Mouse (Mus musculus): ENCODE results near the gene Ttl. TPM values are rescaled to one million over a fixed set of nuclear protein-coding genes. Genes with fewer than 3 reads are reported as not detected.

Ttl gene
- polyA plus RNA-seq, 1 experiment from 2014 or later, result 21.3 TPM

DNA sequence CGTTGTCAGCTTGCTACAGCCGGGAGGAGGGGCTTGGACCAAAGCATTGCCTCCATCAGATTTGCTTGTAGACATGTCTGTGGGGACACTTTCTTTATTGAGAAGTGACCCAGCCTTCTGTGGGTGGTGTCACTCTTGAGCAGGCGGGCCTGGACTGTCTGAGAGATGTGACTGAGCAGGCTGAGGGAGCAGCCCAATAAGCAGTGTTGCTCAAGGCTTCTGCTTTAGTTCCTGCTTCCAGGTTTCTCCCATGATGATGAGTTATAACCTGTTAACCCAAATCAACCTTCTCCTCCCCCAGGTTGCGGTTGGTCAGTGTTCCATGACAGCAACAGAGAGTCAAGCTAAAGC lies 18.9 kb upstream of the Ttl start:
- DNase-seq (ENCODE audit: low spot score) (no peak), ATAC-seq (ENCODE audit: insufficient read depth, low FRiP score, low TSS enrichment) (no peak)
- no peak overlapping the region for H3K4me2 ChIP-seq (ENCODE audit: low read depth)
- H3K9me3 ChIP-seq (ENCODE audit: control insufficient read depth, low read length), result no peaks in the 10 kb centered on the region
- H3K9ac ChIP-seq (ENCODE audit: low read length), result no peak overlapping the region
- no peaks in the 10 kb centered on the region for H3K36me3 ChIP-seq (ENCODE audit: control insufficient read depth, insufficient read depth, low read length)
- H3K4me1 ChIP-seq (ENCODE audit: control insufficient read depth, insufficient read depth, low read length), result no peaks in the 10 kb centered on the region
- no peaks in the 10 kb centered on the region for H3K27me3 ChIP-seq (ENCODE audit: control insufficient read depth, insufficient read depth, low read length)
- no peak overlapping the region for H3K27ac ChIP-seq (ENCODE audit: low read depth, low read length)
- 78% methylated on average over 4 of the region's 4 CpGs for WGBS
- no peak overlapping the region for H3K4me3 ChIP-seq (ENCODE audit: low read depth, low read length)

GRCm38 (mm10) chr2:129047811-129048210 lies 17.9 kb upstream of the Ttl start, which contains the start of gene Vinac1:
Vinac1 (minus strand) TSS chr2:129048172.
- no peak within 1 kb of the TSS for H3K4me2 ChIP-seq (ENCODE audit: low read depth)
- H3K36me3 ChIP-seq (ENCODE audit: control insufficient read depth, insufficient read depth, low read length), result no peaks in the 10 kb centered on the region
- no peak within 1 kb of the TSS for H3K27ac ChIP-seq (ENCODE audit: low read depth, low read length)
- H3K4me3 ChIP-seq (ENCODE audit: low read depth, low read length), result no peak within 1 kb of the TSS
- no peaks in the 10 kb centered on the region for H3K9me3 ChIP-seq (ENCODE audit: control insufficient read depth, low read length)
- no peaks in the 10 kb centered on the region for H3K27me3 ChIP-seq (ENCODE audit: control insufficient read depth, insufficient read depth, low read length)
- no peaks in the 10 kb centered on the region for H3K4me1 ChIP-seq (ENCODE audit: control insufficient read depth, insufficient read depth, low read length)
- WGBS, result 83% methylated on average over 8 of the region's 8 CpGs
- DNase-seq (ENCODE audit: low spot score) (no peak), ATAC-seq (ENCODE audit: insufficient read depth, low FRiP score, low TSS enrichment) (no peak)
- H3K9ac ChIP-seq (ENCODE audit: low read length), result no peak within 1 kb of the TSS

- Histone ChIP-seq H3K4me2 (ENCODE audit: low read depth) (no peak overlapping the region), H3K36me3 (ENCODE audit: control insufficient read depth, insufficient read depth, low read length) (no peaks in the 10 kb centered on the region), H3K4me3 (ENCODE audit: low read depth, low read length) (no peak overlapping the region), H3K4me1 (ENCODE audit: control insufficient read depth, insufficient read depth, low read length) (no peaks in the 10 kb centered on the region), H3K9me3 (ENCODE audit: control insufficient read depth, low read length) (no peaks in the 10 kb centered on the region), H3K9ac (ENCODE audit: low read length) (no peak overlapping the region), H3K27me3 (ENCODE audit: control insufficient read depth, insufficient read depth, low read length) (no peaks in the 10 kb centered on the region), H3K27ac (ENCODE audit: low read depth, low read length) (no peak overlapping the region)
- 76% methylated on average over 4 of the region's 4 CpGs for WGBS
- ATAC-seq (ENCODE audit: insufficient read depth, low FRiP score, low TSS enrichment) (no peak), DNase-seq (ENCODE audit: low spot score) (no peak)
These were observed 13.2 kb upstream of the Ttl start for GRCm38 (mm10) chr2:129052451-129052983.

- no peak overlapping the region for H3K4me2 ChIP-seq (ENCODE audit: low read depth)
- no peak for DNase-seq (ENCODE audit: low spot score)
These were observed 10.0 kb upstream of the Ttl start for GRCm38 (mm10) chr2:129055741-129056140.

DNA sequence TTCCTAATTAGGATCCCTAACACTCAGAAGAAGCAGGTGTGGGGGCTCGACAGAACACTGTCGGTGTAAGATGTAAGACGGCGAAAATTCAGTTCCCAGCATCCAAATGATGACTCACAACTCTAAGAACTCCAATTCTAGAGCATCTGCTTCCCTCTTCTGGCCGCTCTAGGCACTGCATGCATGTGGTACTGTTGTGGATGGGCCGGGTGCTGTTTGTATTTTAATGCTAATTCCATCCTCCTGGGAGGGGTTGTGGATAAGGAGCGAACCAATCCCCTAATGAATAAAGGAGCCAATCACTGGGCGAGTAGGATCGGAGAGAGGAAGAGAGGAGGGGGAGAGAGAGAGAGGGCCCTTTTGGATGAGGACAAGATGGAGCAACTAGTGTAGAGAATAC lies 9.1 kb upstream of the Ttl start:
- Histone ChIP-seq H3K27me3 (ENCODE audit: control insufficient read depth, insufficient read depth, low read length) (no peaks in the 10 kb centered on the region), H3K27ac (ENCODE audit: low read depth, low read length) (no peak overlapping the region), H3K4me2 (ENCODE audit: low read depth) (no peak overlapping the region), H3K4me3 (ENCODE audit: low read depth, low read length) (no peak overlapping the region), H3K9me3 (ENCODE audit: control insufficient read depth, low read length) (0 out of 2 replicates have a peak, but pooled peaks cover 3% of the 10 kb centered on the region), H3K36me3 (ENCODE audit: control insufficient read depth, insufficient read depth, low read length) (no peaks in the 10 kb centered on the region), H3K9ac (ENCODE audit: low read length) (no peak overlapping the region), H3K4me1 (ENCODE audit: control insufficient read depth, insufficient read depth, low read length) (no peaks in the 10 kb centered on the region)
- ATAC-seq (ENCODE audit: insufficient read depth, low FRiP score, low TSS enrichment), result no peak
- WGBS, result 45% methylated on average over 9 of the region's 9 CpGs
- DNase-seq (ENCODE audit: low spot score), result peak; percentile 31

More at GRCm38 (mm10) chr2:129055741-129056140, 10.0 kb upstream of the Ttl start:
- no peaks in the 10 kb centered on the region for H3K27me3 ChIP-seq (ENCODE audit: control insufficient read depth, insufficient read depth, low read length)
- H3K36me3 ChIP-seq (ENCODE audit: control insufficient read depth, insufficient read depth, low read length), result no peaks in the 10 kb centered on the region
- WGBS, result 90% methylated on average over 6 of the region's 6 CpGs
- H3K9ac ChIP-seq (ENCODE audit: low read length), result no peak overlapping the region
- 0 out of 2 replicates have a peak, but pooled peaks cover 3% of the 10 kb centered on the region for H3K9me3 ChIP-seq (ENCODE audit: control insufficient read depth, low read length)
- no peak overlapping the region for H3K4me3 ChIP-seq (ENCODE audit: low read depth, low read length)
- H3K4me1 ChIP-seq (ENCODE audit: control insufficient read depth, insufficient read depth, low read length), result no peaks in the 10 kb centered on the region
- ATAC-seq (ENCODE audit: insufficient read depth, low FRiP score, low TSS enrichment), result no peak
- no peak overlapping the region for H3K27ac ChIP-seq (ENCODE audit: low read depth, low read length)

GRCm38 (mm10) chr2:129057256-129057655 lies 8.5 kb upstream of the Ttl start:
- Histone ChIP-seq H3K9ac (ENCODE audit: low read length) (no peak overlapping the region), H3K9me3 (ENCODE audit: control insufficient read depth, low read length) (0 out of 2 replicates have a peak, but pooled peaks cover 3% of the 10 kb centered on the region), H3K4me2 (ENCODE audit: low read depth) (no peak overlapping the region), H3K27me3 (ENCODE audit: control insufficient read depth, insufficient read depth, low read length) (no peaks in the 10 kb centered on the region), H3K4me3 (ENCODE audit: low read depth, low read length) (no peak overlapping the region), H3K4me1 (ENCODE audit: control insufficient read depth, insufficient read depth, low read length) (no peaks in the 10 kb centered on the region), H3K36me3 (ENCODE audit: control insufficient read depth, insufficient read depth, low read length) (no peaks in the 10 kb centered on the region), H3K27ac (ENCODE audit: low read depth, low read length) (no peak overlapping the region)
- WGBS, result 97% methylated on average over 8 of the region's 8 CpGs
- ATAC-seq (ENCODE audit: insufficient read depth, low FRiP score, low TSS enrichment) (no peak), DNase-seq (ENCODE audit: low spot score) (no peak)

- H3K4me2 ChIP-seq (ENCODE audit: low read depth), result no peak overlapping the region
- H3K4me1 ChIP-seq (ENCODE audit: control insufficient read depth, insufficient read depth, low read length), result no peaks in the 10 kb centered on the region
- no peak overlapping the region for H3K9ac ChIP-seq (ENCODE audit: low read length)
- ATAC-seq (ENCODE audit: insufficient read depth, low FRiP score, low TSS enrichment) (no peak), DNase-seq (ENCODE audit: low spot score) (no peak)
- no peaks in the 10 kb centered on the region for H3K27me3 ChIP-seq (ENCODE audit: control insufficient read depth, insufficient read depth, low read length)
- no peaks in the 10 kb centered on the region for H3K36me3 ChIP-seq (ENCODE audit: control insufficient read depth, insufficient read depth, low read length)
- H3K9me3 ChIP-seq (ENCODE audit: control insufficient read depth, low read length), result 0 out of 2 replicates have a peak, but pooled peaks cover 3% of the 10 kb centered on the region
- no peak overlapping the region for H3K27ac ChIP-seq (ENCODE audit: low read depth, low read length)
- no peak overlapping the region for H3K4me3 ChIP-seq (ENCODE audit: low read depth, low read length)
- WGBS, result 76% methylated on average over 6 of the region's 6 CpGs
These were observed 7.8 kb upstream of the Ttl start for GRCm38 (mm10) chr2:129057920-129058361.

GRCm38 (mm10) chr2:129061456-129062059 lies 4.2 kb upstream of the Ttl start:
- Histone ChIP-seq H3K4me3 (ENCODE audit: low read depth, low read length) (no peak overlapping the region), H3K4me1 (ENCODE audit: control insufficient read depth, insufficient read depth, low read length) (peaks cover 1% of the 10 kb centered on the region; the same call in 1 of the 2 replicates), H3K27ac (ENCODE audit: low read depth, low read length) (no peak overlapping the region), H3K36me3 (ENCODE audit: control insufficient read depth, insufficient read depth, low read length) (no peaks in the 10 kb centered on the region), H3K27me3 (ENCODE audit: control insufficient read depth, insufficient read depth, low read length) (no peaks in the 10 kb centered on the region), H3K9ac (ENCODE audit: low read length) (no peak overlapping the region), H3K4me2 (ENCODE audit: low read depth) (no peak overlapping the region), H3K9me3 (ENCODE audit: control insufficient read depth, low read length) (0 out of 2 replicates have a peak, but pooled peaks cover 3% of the 10 kb centered on the region)
- DNase-seq (ENCODE audit: low spot score) (no peak), ATAC-seq (ENCODE audit: insufficient read depth, low FRiP score, low TSS enrichment) (no peak)
- WGBS, result 81% methylated on average over 10 of the region's 10 CpGs

DNA sequence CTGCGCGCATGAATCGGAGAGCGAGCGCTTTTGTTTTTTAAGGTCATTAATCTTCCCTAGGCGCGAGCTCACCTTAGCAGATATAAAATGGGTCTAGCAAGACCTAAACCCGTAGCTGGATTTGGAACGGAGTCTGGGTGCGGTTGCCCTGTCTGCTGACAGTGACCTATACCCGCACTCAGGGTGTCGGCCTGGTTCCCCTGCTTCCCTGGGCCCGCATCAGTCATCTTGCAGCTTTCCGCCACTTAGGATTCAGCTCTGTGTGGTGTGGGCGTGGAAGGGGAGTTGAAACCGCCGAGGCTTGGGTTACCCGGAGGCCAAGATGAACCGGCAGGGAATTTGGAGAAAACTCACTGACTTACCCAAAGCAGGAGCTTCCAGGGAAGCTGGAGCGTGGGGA lies 584 bp downstream of the Ttl start:
- no peaks in the 10 kb centered on the region for H3K36me3 ChIP-seq (ENCODE audit: control insufficient read depth, insufficient read depth, low read length)
- ATAC-seq (ENCODE audit: insufficient read depth, low FRiP score, low TSS enrichment) (peak; percentile 69), DNase-seq (ENCODE audit: low spot score) (peak; percentile 73)
- peaks cover 8% of the 10 kb centered on the region; the same call in 1 of the 2 replicates for H3K4me1 ChIP-seq (ENCODE audit: control insufficient read depth, insufficient read depth, low read length)
- peak overlapping the region; percentile 74 for H3K4me2 ChIP-seq (ENCODE audit: low read depth)
- under 1% methylated on average over 20 of the region's 20 CpGs for WGBS
- peak overlapping the region; percentile 68 for H3K27ac ChIP-seq (ENCODE audit: low read depth, low read length)
- H3K4me3 ChIP-seq (ENCODE audit: low read depth, low read length), result peak overlapping the region; percentile 92
- peak overlapping the region; percentile 87 for H3K9ac ChIP-seq (ENCODE audit: low read length)
- H3K9me3 ChIP-seq (ENCODE audit: control insufficient read depth, low read length), result no peaks in the 10 kb centered on the region
- H3K27me3 ChIP-seq (ENCODE audit: control insufficient read depth, insufficient read depth, low read length), result no peaks in the 10 kb centered on the region

Measured in neural tube, embryonic 11.5 days (tissue).